Mouse (Mus musculus): ENCODE measurements at regions not wholly inside any gene's neighbourhood (a gene's known extent, or its start where the extent isn't known, plus 50 kb on each side); places are given as distances from the start of the nearest gene placed in this dataset.

DNA sequence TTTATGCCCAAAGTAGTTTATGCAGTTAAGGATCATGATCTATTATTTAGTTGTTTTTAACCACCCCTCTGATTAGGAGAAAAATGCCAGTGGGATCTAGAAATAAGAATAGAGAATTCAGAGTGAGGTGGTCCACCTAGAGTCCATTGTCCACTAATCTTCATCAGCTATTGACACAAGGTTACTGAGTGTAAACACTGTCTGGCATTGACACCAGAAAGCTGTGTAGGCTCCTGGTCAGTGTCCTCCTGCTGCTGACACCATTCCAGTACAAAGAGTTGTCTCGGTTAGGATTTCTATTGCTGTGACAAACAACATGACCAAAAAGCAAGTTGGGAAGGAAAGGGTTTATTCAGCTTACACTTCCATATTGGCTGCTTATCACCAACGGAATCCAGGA, 110.1 kb upstream of the Slc4a7 start:
- TF ChIP-seq CTCF (IDR thresholded peaks at IDR 0.05) (no peak), EP300 (IDR thresholded peaks at IDR 0.05) (no peak)

Measured in lung, postnatal 0 days (tissue).